Mouse (Mus musculus): ENCODE results near the gene Exoc5. TPM values are rescaled to one million over a fixed set of nuclear protein-coding genes. Genes with fewer than 3 reads are reported as not detected.

Gene Exoc5
- 9.2 and 11.5 TPM in 2 replicates for polyA plus RNA-seq (2012; rRNA removed; ENCODE audit: low replicate concordance)

DNA sequence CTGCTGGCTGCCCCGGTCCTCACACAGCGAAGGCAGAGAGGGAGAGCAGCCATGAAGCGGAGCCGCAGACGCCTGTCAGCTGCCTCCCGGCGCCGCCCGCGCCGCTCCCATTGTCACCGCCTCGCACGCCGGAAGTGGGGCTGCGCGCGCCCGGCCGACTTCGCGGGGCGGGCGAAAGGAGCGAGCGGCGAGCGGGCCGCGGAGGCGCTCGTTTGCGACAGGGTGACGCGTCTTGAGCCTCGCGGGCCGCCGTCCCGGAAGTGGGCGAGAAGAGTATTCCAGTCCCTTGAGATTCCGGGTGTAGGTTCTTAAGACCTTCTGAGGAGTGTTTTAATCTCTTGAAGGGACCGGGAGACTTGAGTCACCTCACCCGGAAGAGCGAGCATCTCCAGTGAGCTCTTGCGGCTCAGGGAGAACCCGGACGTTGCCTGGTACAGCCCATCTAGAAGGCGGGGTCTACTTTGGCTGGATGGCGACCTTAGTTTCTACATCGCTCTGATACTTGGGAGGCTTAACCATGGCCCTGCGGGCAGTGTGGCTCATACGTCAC is at the start of gene Exoc5:
Gene Exoc5 (minus strand): TSS at position 380 of the 550 bp plus-strand sequence.

DNA sequence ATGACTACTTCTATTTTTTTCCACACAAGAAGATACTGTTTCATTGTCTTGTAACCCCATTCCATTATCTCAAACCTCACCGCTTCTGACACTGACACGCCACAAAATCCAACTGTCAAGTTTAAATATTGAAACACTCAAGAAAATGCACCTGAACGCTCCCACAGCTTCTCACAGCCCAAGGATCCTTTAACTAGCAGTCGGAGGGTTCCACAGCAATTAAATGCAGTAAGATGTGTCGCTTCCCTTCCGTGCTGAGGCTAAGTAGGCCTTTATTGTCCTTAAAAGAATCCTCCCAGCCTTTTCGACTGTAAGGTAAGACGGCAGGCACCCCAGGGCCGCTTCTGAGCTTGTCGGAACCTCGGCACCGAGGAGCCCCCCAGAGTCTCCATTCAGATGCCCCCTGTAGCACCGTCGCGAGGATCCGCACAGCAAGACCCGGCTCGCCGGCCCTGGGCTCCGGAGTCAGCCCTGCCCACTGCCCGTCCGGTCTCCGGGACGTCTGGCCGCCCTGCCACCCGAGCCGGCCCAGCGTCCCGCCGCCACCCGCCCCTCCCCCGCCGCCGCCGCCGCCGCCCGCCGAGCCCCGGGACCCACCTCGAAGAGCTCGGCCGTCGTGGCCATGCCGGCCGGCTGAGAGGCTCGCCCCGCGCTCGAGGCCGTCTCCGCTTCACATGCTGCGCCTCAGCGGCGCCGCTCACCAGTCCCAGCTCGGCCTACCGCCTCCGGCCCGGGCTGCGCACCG is 752 bp downstream of the Exoc5 start, which contains the start of gene Ap5m1:
Gene Ap5m1 (plus strand): TSS at position 569 of the 745 bp plus-strand sequence.

Other genes with a start within 250 kb of the Exoc5 start
- 6.4 and 15.7 TPM in 2 replicates for gene Ap5m1, start 556 bp downstream of the Exoc5 start, polyA plus RNA-seq (2012; rRNA removed; ENCODE audit: low replicate concordance)
- gene Naa30, start 105.6 kb upstream of the Exoc5 start, polyA plus RNA-seq (2012; rRNA removed; ENCODE audit: low replicate concordance) = 5.7 and 11.9 TPM in 2 replicates
- gene ccdc198, start 178.8 kb upstream of the Exoc5 start, polyA plus RNA-seq (2012; rRNA removed; ENCODE audit: low replicate concordance) = not detected in 2 replicates

All from mammary gland, adult 2 months (tissue).